Mouse (Mus musculus) C2C12 (cell line): ENCODE measurements at regions not wholly inside any gene's neighbourhood (a gene's known extent, or its start where the extent isn't known, plus 50 kb on each side); places are given as distances from the start of the nearest gene placed in this dataset.

Experiments used
- CEBPB ChIP-seq: IDR thresholded peaks from one replicate; pipeline ENCODE4 v1.6.1; 2011; ENCODE audit warnings: low read depth, mild to moderate bottlenecking, control low read depth, moderate library complexity
- CTCF ChIP-seq: IDR thresholded peaks from one replicate; pipeline ENCODE4 v1.5.1; 2011; ENCODE audit not compliant: control insufficient read depth, insufficient read depth, insufficient read length
- FOSL1 ChIP-seq: IDR thresholded peaks from one replicate; pipeline ENCODE4 v1.8.0; 2011; ENCODE audit warnings: mild to moderate bottlenecking, low read length; ENCODE audit not compliant: poor library complexity, insufficient read depth, severe bottlenecking
- MAX ChIP-seq: IDR thresholded peaks from one replicate; pipeline ENCODE4 v1.6.1; 2011; ENCODE audit warnings: mild to moderate bottlenecking, control low read depth
- MYOD1 ChIP-seq: IDR thresholded peaks from one replicate; pipeline ENCODE4 v1.6.1; 2011; ENCODE audit warnings: low read depth; ENCODE audit not compliant: control insufficient read depth, insufficient read length
- MYOG ChIP-seq: IDR thresholded peaks from one replicate; pipeline ENCODE4 v1.6.1; 2011; ENCODE audit not compliant: control insufficient read depth, insufficient read length; ENCODE audit errors: extremely low read depth
- USF1 ChIP-seq: IDR thresholded peaks from one replicate; pipeline ENCODE4 v1.6.1; 2011; ENCODE audit warnings: low read depth, mild to moderate bottlenecking, control low read depth, moderate library complexity

DNA sequence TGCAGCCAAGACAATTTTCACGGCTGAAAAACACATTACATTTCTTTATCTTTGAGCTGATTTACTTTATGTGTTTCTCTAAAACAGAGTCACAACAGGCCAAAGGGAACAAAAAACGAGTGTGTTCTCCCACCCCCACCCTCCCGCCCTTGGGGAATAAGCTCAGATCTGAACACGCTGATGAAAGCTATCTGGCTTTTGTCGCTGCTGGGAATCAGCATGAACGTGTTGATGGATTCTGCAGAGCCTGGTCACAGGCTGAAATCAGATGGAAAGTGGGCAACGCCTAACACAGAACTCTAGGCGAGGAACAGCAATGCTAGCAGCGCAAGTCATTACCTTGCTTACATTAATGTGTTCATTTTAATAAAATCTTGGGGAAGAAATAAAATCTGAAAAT lies 211.7 kb upstream of the Fn1 start:
- TF ChIP-seq CTCF (no peak), MYOD1 (no peak), FOSL1 (no peak), USF1 (no peak), MAX (no peak), CEBPB (no peak), MYOG (no peak)
